Mouse (Mus musculus): Measurements from ENCODE around the gene Rcan2. TPM values are rescaled to one million over a fixed set of nuclear protein-coding genes. Genes with fewer than 3 reads are reported as not detected.

Rcan2 gene
- total and polyA plus RNA-seq, 2 experiments from 2014 or later, result 94.3 to 167 TPM

- DNase-seq (ENCODE audit: low spot score) (peak; percentile 55), ATAC-seq (ENCODE audit: insufficient read depth, low read depth) (no peak)
- TF ChIP-seq EP300 (IDR thresholded peaks at IDR 0.05; ENCODE audit: low read depth), result no peak
- TF ChIP-seq CTCF (IDR thresholded peaks at IDR 0.05; ENCODE audit: low read depth), result no peak
- 28% methylated on average over 11 of the region's 11 CpGs for WGBS
- peaks cover 18% of the 10 kb centered on the region for H3K4me1 ChIP-seq (ENCODE audit: control insufficient read depth, insufficient read depth)
- H3K9ac ChIP-seq (replicated peaks; ENCODE audit: low read depth, low read length), result peak overlapping the region; percentile 86
- no peaks in the 10 kb centered on the region for H3K36me3 ChIP-seq (replicated peaks; ENCODE audit: control insufficient read depth, insufficient read depth, low read length)
- H3K4me3 ChIP-seq (ENCODE audit: low read depth, low read length), result peak overlapping the region; percentile 72
- no peaks in the 10 kb centered on the region for H3K27me3 ChIP-seq (ENCODE audit: control insufficient read depth, insufficient read depth, low read length)
- H3K4me2 ChIP-seq (ENCODE audit: low read depth, low read length), result peak overlapping the region; percentile 82
- peak overlapping the region; percentile 94 for H3K27ac ChIP-seq (ENCODE audit: low read depth)
- H3K9me3 ChIP-seq (replicated peaks; ENCODE audit: control insufficient read depth, low read length), result no peaks in the 10 kb centered on the region
Measured at GRCm38 (mm10) chr17:43802414-43802813, 1.3 kb downstream of the Rcan2 start.

GRCm38 (mm10) chr17:43803111-43803510 lies 2.0 kb downstream of the Rcan2 start:
- no peak for TF ChIP-seq CTCF (IDR thresholded peaks at IDR 0.05; ENCODE audit: low read depth)
- TF ChIP-seq EP300 (IDR thresholded peaks at IDR 0.05; ENCODE audit: low read depth), result no peak
- Histone ChIP-seq H3K36me3 (replicated peaks; ENCODE audit: control insufficient read depth, insufficient read depth, low read length) (no peaks in the 10 kb centered on the region), H3K4me1 (ENCODE audit: control insufficient read depth, insufficient read depth) (peaks cover 18% of the 10 kb centered on the region), H3K9me3 (replicated peaks; ENCODE audit: control insufficient read depth, low read length) (no peaks in the 10 kb centered on the region), H3K27me3 (ENCODE audit: control insufficient read depth, insufficient read depth, low read length) (no peaks in the 10 kb centered on the region), H3K9ac (replicated peaks; ENCODE audit: low read depth, low read length) (peak overlapping the region; percentile 86; the same call in 1 of the 2 replicates), H3K4me3 (ENCODE audit: low read depth, low read length) (peak overlapping the region; percentile 72; the same call in 1 of the 2 replicates), H3K4me2 (ENCODE audit: low read depth, low read length) (peak overlapping the region; percentile 82), H3K27ac (ENCODE audit: low read depth) (peak overlapping the region; percentile 94)
- DNase-seq (ENCODE audit: low spot score) (no peak), ATAC-seq (ENCODE audit: insufficient read depth, low read depth) (no peak)
- 78% methylated on average over 2 of the region's 2 CpGs for WGBS

- Histone ChIP-seq H3K27me3 (ENCODE audit: control insufficient read depth, insufficient read depth, low read length) (no peaks in the 10 kb centered on the region), H3K4me1 (ENCODE audit: control insufficient read depth, insufficient read depth) (peaks cover 18% of the 10 kb centered on the region), H3K4me3 (ENCODE audit: low read depth, low read length) (peak overlapping the region; percentile 72; the same call in 1 of the 2 replicates), H3K9me3 (replicated peaks; ENCODE audit: control insufficient read depth, low read length) (no peaks in the 10 kb centered on the region), H3K27ac (ENCODE audit: low read depth) (peak overlapping the region; percentile 94), H3K9ac (replicated peaks; ENCODE audit: low read depth, low read length) (no peak overlapping the region), H3K4me2 (ENCODE audit: low read depth, low read length) (peak overlapping the region; percentile 82), H3K36me3 (replicated peaks; ENCODE audit: control insufficient read depth, insufficient read depth, low read length) (no peaks in the 10 kb centered on the region)
- DNase-seq (ENCODE audit: low spot score) (peak; percentile 78), ATAC-seq (ENCODE audit: insufficient read depth, low read depth) (peak; percentile 41)
- TF ChIP-seq EP300 (IDR thresholded peaks at IDR 0.05; ENCODE audit: low read depth) (no peak), CTCF (IDR thresholded peaks at IDR 0.05; ENCODE audit: low read depth) (no peak)
- 33% methylated on average over 6 of the region's 6 CpGs for WGBS
Measured at GRCm38 (mm10) chr17:43803764-43804163, 2.6 kb downstream of the Rcan2 start.

- no peak overlapping the region for H3K27ac ChIP-seq (ENCODE audit: low read depth)
- TF ChIP-seq CTCF (IDR thresholded peaks at IDR 0.05; ENCODE audit: low read depth) (peak; percentile 25), EP300 (IDR thresholded peaks at IDR 0.05; ENCODE audit: low read depth) (no peak)
Measured at GRCm38 (mm10) chr17:43806841-43807240, 5.7 kb downstream of the Rcan2 start.

GRCm38 (mm10) chr17:43811453-43811852 lies 10.3 kb downstream of the Rcan2 start:
- H3K9ac ChIP-seq (replicated peaks; ENCODE audit: low read depth, low read length), result no peak overlapping the region
- no peak for ATAC-seq (ENCODE audit: insufficient read depth, low read depth)
- no peak for DNase-seq (ENCODE audit: low spot score)
- H3K4me2 ChIP-seq (ENCODE audit: low read depth, low read length), result no peak overlapping the region
- TF ChIP-seq CTCF (IDR thresholded peaks at IDR 0.05; ENCODE audit: low read depth), result no peak
- TF ChIP-seq EP300 (IDR thresholded peaks at IDR 0.05; ENCODE audit: low read depth), result no peak
- no peaks in the 10 kb centered on the region for H3K9me3 ChIP-seq (replicated peaks; ENCODE audit: control insufficient read depth, low read length)
- WGBS, result 28% methylated on average over 4 of the region's 4 CpGs
- H3K4me1 ChIP-seq (ENCODE audit: control insufficient read depth, insufficient read depth), result peaks cover 15% of the 10 kb centered on the region
- no peak overlapping the region for H3K4me3 ChIP-seq (ENCODE audit: low read depth, low read length)
- H3K27ac ChIP-seq (ENCODE audit: low read depth), result peak overlapping the region; percentile 30; the same call in 1 of the 2 replicates
- no peaks in the 10 kb centered on the region for H3K27me3 ChIP-seq (ENCODE audit: control insufficient read depth, insufficient read depth, low read length)
- no peaks in the 10 kb centered on the region for H3K36me3 ChIP-seq (replicated peaks; ENCODE audit: control insufficient read depth, insufficient read depth, low read length)

More at GRCm38 (mm10) chr17:43806841-43807240, 5.7 kb downstream of the Rcan2 start:
- H3K36me3 ChIP-seq (replicated peaks; ENCODE audit: control insufficient read depth, insufficient read depth, low read length), result no peaks in the 10 kb centered on the region
- 59% methylated on average over 4 of the region's 4 CpGs for WGBS
- peaks cover 18% of the 10 kb centered on the region for H3K4me1 ChIP-seq (ENCODE audit: control insufficient read depth, insufficient read depth)
- H3K27me3 ChIP-seq (ENCODE audit: control insufficient read depth, insufficient read depth, low read length), result no peaks in the 10 kb centered on the region
- DNase-seq (ENCODE audit: low spot score) (no peak), ATAC-seq (ENCODE audit: insufficient read depth, low read depth) (no peak)
- H3K9me3 ChIP-seq (replicated peaks; ENCODE audit: control insufficient read depth, low read length), result no peaks in the 10 kb centered on the region
- H3K4me2 ChIP-seq (ENCODE audit: low read depth, low read length), result no peak overlapping the region
- no peak overlapping the region for H3K4me3 ChIP-seq (ENCODE audit: low read depth, low read length)
- H3K9ac ChIP-seq (replicated peaks; ENCODE audit: low read depth, low read length), result no peak overlapping the region

GRCm38 (mm10) chr17:43815376-43815775 lies 14.2 kb downstream of the Rcan2 start:
- H3K27me3 ChIP-seq (ENCODE audit: control insufficient read depth, insufficient read depth, low read length), result no peaks in the 10 kb centered on the region
- H3K36me3 ChIP-seq (replicated peaks; ENCODE audit: control insufficient read depth, insufficient read depth, low read length), result no peaks in the 10 kb centered on the region
- no peak overlapping the region for H3K4me3 ChIP-seq (ENCODE audit: low read depth, low read length)
- TF ChIP-seq CTCF (IDR thresholded peaks at IDR 0.05; ENCODE audit: low read depth) (no peak), EP300 (IDR thresholded peaks at IDR 0.05; ENCODE audit: low read depth) (no peak)
- WGBS, result 75% methylated on average over 4 of the region's 4 CpGs
- peak overlapping the region; percentile 39 for H3K27ac ChIP-seq (ENCODE audit: low read depth)
- peaks cover 11% of the 10 kb centered on the region for H3K4me1 ChIP-seq (ENCODE audit: control insufficient read depth, insufficient read depth)
- no peak overlapping the region for H3K4me2 ChIP-seq (ENCODE audit: low read depth, low read length)
- no peak overlapping the region for H3K9ac ChIP-seq (replicated peaks; ENCODE audit: low read depth, low read length)
- ATAC-seq (ENCODE audit: insufficient read depth, low read depth) (no peak), DNase-seq (ENCODE audit: low spot score) (no peak)
- no peaks in the 10 kb centered on the region for H3K9me3 ChIP-seq (replicated peaks; ENCODE audit: control insufficient read depth, low read length)
